Mouse (Mus musculus): ENCODE measurements around the gene Ccl27a.

Ccl27a gene

GRCm38 (mm10) chr4:41755338-41756305, 18.4 kb downstream of the Ccl27a start, which contains the start of gene Sigmar1:
Gene Sigmar1 (minus strand): TSS chr4:41756157.
- peak; percentile 84 to 93 for DNase-seq (ENCODE audit: low read depth in 2 of 2, low spot score in 2 of 2)

GRCm38 (mm10) chr4:41754797-41755337, 19.2 kb downstream of the Ccl27a start, which contains the start of gene Galt:
Gene Galt (plus strand): TSS chr4:41755228.
- DNase-seq (ENCODE audit: low read depth in 2 of 2, low spot score in 2 of 2), result no peak

GRCm38 (mm10) chr4:41745021-41745420, 29.0 kb downstream of the Ccl27a start:
- no peak for DNase-seq (ENCODE audit: low read depth in 2 of 2, low spot score in 2 of 2)

GRCm38 (mm10) chr4:41744131-41744530, 29.9 kb downstream of the Ccl27a start:
- DNase-seq (ENCODE audit: low read depth in 2 of 2, low spot score in 2 of 2), result no peak

GRCm38 (mm10) chr4:41741158-41741560, 32.9 kb downstream of the Ccl27a start:
- peak; percentile 83 to 92 for DNase-seq (ENCODE audit: low read depth in 2 of 2, low spot score in 2 of 2)

DNA sequence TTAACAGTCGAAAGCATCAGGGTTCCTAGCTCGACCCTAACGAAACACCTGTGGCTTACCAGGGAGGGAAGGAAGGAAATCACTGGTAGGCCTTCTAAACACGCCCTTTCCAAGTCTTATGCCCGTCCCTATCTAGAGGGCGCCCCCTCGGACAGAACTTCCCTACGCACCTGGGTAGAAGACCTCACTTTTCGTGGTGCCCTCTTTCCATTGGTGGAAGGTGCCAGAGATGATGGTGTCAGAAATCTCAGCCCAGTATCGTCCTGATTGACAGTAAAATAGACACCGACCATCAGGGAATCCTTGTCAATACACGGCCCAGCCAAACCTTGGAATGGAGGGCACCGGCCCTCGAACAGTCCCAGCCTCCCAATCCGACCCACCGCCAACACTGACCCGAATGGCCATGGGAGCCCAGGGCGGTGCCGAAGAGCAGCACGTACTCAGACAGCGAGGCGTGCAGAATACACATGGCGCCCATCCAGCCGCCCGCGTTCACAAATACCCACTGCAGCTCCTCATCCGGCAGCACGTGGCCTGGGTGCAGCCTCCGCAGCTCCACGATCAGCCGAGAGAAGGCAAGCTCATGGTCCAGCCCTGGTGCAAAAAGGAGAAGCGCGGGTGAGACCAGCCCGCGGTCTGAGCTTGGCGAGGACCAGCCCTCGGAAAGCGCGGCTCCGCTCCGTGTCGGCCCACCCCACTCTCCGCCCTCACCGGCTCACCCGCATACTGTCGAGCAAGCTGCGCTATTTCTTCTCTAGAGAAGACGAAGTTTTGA, 33.5 kb downstream of the Ccl27a start:
- DNase-seq (ENCODE audit: low read depth in 2 of 2, low spot score in 2 of 2), result no peak

- no peak for DNase-seq (ENCODE audit: low read depth in 2 of 2, low spot score in 2 of 2)
Observed at GRCm38 (mm10) chr4:41739260-41739659, 34.8 kb downstream of the Ccl27a start.

GRCm38 (mm10) chr4:41738256-41738603, 35.8 kb downstream of the Ccl27a start:
- DNase-seq (ENCODE audit: low read depth in 2 of 2, low spot score in 2 of 2), result no peak

DNA sequence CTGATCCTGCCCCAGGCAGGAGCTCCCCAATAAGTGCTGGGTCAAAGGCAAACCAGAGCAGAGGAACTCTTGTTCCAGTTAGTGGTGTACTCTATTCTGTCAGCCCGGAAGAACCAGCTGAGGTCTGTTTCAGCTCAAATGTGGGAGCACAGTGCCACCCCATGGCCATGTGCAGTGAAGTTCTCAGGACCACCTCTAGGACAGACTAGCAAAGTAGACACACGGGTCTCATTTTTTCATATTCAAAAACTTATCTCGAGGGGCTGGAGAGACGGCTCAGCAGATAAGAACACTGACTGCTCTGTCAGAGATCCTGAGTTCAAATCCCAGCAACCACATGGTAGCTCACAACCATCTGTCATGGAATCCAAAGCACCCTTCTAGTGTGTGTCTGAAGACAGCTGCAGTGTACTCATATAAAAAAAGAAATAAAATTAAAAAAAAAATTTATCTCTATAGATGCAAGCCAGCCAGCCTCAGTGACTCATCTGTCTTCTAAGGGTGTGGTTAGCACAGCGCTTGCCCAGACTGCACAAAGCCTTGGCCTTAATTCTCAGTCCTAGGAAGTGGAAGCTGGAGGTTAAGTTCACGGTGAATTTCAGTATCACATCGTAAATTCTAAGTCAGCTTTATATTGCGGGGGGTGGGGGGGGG, 36.3 kb downstream of the Ccl27a start:
- peak; percentile 75 to 84 for DNase-seq (ENCODE audit: low read depth in 2 of 2, low spot score in 2 of 2)

- DNase-seq (ENCODE audit: low read depth in 2 of 2, low spot score in 2 of 2), result no peak
Observed at GRCm38 (mm10) chr4:41731052-41731765, 42.8 kb downstream of the Ccl27a start, which contains the start of gene Arid3c. Gene Arid3c (minus strand): TSS chr4:41731142.

- no peak for DNase-seq (ENCODE audit: low read depth in 2 of 2, low spot score in 2 of 2)
Observed at GRCm38 (mm10) chr4:41726826-41727621, 47.0 kb downstream of the Ccl27a start.

GRCm38 (mm10) chr4:41722918-41723351, 51.1 kb downstream of the Ccl27a start, which contains the start of gene Dctn3:
Gene Dctn3 (minus strand): TSS chr4:41723170.
- DNase-seq (ENCODE audit: low read depth in 2 of 2, low spot score in 2 of 2), result peak; percentile 70 to 80

Measured in CD8-positive naive resting alpha-beta T cell, adult 2 months (primary cell).